Mouse (Mus musculus): ENCODE measurements around the gene Gm40193. TPM values are rescaled to one million over a fixed set of nuclear protein-coding genes. Genes with fewer than 3 reads are reported as not detected.

Gene Gm40193
- total RNA-seq, 2 experiments from 2014 or later, result not detected

DNA sequence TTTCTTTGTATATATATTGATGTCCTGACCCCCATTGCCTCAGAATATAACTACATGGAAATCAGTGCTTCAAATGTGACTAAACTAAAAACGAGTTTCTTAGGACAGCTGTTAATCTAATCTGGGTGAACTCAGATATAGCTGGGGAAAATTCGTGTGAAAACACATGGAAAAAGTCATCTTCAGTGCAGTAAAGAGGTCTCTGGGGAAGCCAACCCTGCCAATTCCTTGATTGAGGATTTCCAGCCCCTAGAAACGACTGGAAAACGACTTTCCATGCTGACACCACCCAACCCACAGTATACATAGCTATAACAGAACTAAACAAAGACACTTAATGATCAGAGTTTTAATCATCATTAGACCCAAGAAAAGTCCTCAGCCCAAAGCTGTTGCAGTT lies 44.9 kb downstream of the Gm40193 start:
- Histone ChIP-seq H3K27ac (no peak overlapping the region), H3K4me3 (no peak overlapping the region)
- TF ChIP-seq CTCF (conservative IDR thresholded peaks at IDR 0.05), result no peak
- DNase-seq (ENCODE audit: low spot score in 2 of 2), result no peak

DNA sequence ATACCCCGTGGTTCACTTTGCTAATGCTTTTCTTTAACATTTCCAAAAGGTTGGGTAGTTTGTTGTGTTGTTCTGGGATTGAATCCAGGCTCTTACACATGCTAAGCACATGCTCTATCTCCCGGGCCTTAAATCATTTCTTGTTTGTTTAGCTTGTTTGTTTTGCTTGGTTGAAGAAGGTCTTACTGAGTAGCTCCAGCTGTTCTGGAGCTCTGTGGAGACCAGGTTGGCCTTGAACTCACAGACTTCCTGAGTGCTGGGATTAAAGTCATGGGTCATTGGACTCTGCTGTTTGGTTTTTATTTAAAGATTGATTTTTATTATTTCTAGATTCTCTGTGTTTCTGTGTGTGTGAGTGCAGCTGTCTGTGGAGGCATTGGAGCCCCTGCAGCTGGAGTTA lies 47.2 kb downstream of the Gm40193 start:
- no peak overlapping the region for H3K4me3 ChIP-seq
- DNase-seq (ENCODE audit: low spot score in 2 of 2), result no peak
- no peak overlapping the region for H3K27ac ChIP-seq
- no peak for TF ChIP-seq CTCF (conservative IDR thresholded peaks at IDR 0.05)

Other genes with a start within 250 kb of the Gm40193 start
- not detected for gene Alox12e, start 210.3 kb downstream of the Gm40193 start, total RNA-seq (2021)
- under 1 TPM in 1 of 2 experiments, not detected in 1; 0.26 TPM for gene Alox15, start 180.9 kb downstream of the Gm40193 start, total RNA-seq (2021)
- 10 to 100 TPM; 33.2 to 40.1 TPM for gene Pelp1, start 122.9 kb downstream of the Gm40193 start, total RNA-seq (2021)
- 10 to 100 TPM; 99.9 TPM for gene Arrb2, start 100.3 kb downstream of the Gm40193 start, total RNA-seq (2021)
- gene Med11, start 81.0 kb downstream of the Gm40193 start, total RNA-seq (2021), result 10 to 100 TPM; 13.5 to 15.6 TPM
- under 1 TPM; 0.12 to 0.72 TPM for gene Zmynd15, start 73.5 kb downstream of the Gm40193 start, total RNA-seq (2021)
- gene Cxcl16, start 73.0 kb downstream of the Gm40193 start, total RNA-seq (2021), result 1 to 10 TPM in 1 of 2 experiments, under 1 TPM in 1; 0.96 to 1.1 TPM
- not detected for gene Tm4sf5, start 27.7 kb downstream of the Gm40193 start, total RNA-seq (2021)
- not detected for gene Vmo1, start 18.3 kb downstream of the Gm40193 start, total RNA-seq (2021)
- gene Gltpd2, start 13.7 kb downstream of the Gm40193 start, total RNA-seq (2021), result not detected
- gene Psmb6, start 7.6 kb downstream of the Gm40193 start, total RNA-seq (2021), result 100 to 1,000 TPM; 178 to 188 TPM
- 10 to 100 TPM; 17.7 to 19.2 TPM for gene Pld2, start 7.1 kb upstream of the Gm40193 start, total RNA-seq (2021)
- gene Mink1, start 29.9 kb upstream of the Gm40193 start, total RNA-seq (2021), result 100 to 1,000 TPM; 505 to 510 TPM
- gene 4930544D05Rik, start 82.9 kb upstream of the Gm40193 start, total RNA-seq (2021), result under 1 TPM; 0.47 to 0.72 TPM
- gene Chrne, start 86.3 kb upstream of the Gm40193 start, total RNA-seq (2021), result not detected
- not detected for gene Gp1ba, start 106.2 kb upstream of the Gm40193 start, total RNA-seq (2021)
- 10 to 100 TPM; 88.8 to 99.4 TPM for gene Rnf167, start 114.3 kb upstream of the Gm40193 start, total RNA-seq (2021)
- gene Slc25a11, start 114.5 kb upstream of the Gm40193 start, total RNA-seq (2021), result 100 to 1,000 TPM; 115 to 123 TPM
- gene Pfn1, start 121.7 kb upstream of the Gm40193 start, total RNA-seq (2021), result 100 to 1,000 TPM; 333 to 349 TPM
- 1 to 10 TPM; 6.6 to 7.9 TPM for gene Eno3, start 124.3 kb upstream of the Gm40193 start, total RNA-seq (2021)
- gene Spag7, start 136.5 kb upstream of the Gm40193 start, total RNA-seq (2021), result 10 to 100 TPM; 50.8 to 54.7 TPM
- 100 to 1,000 TPM; 387 to 403 TPM for gene Camta2, start 155.2 kb upstream of the Gm40193 start, total RNA-seq (2021)
- gene Inca1, start 167.2 kb upstream of the Gm40193 start, total RNA-seq (2021), result 1 to 10 TPM; 2.9 to 5.0 TPM
- gene Kif1c, start 167.6 kb upstream of the Gm40193 start, total RNA-seq (2021), result 10 to 100 TPM; 76.5 to 89.8 TPM
- gene Zfp3, start 231.3 kb upstream of the Gm40193 start, total RNA-seq (2021), result 10 to 100 TPM; 23.8 TPM